Mouse (Mus musculus) limb, embryonic 14.5 days (tissue): Measurements from ENCODE around the gene Fam120a. TPM values are rescaled to one million over a fixed set of nuclear protein-coding genes. Genes with fewer than 3 reads are reported as not detected.

Experiments
- ATAC-seq: fragments of 200-750 bp; cut with Nextera tagmentation; 2 replicates; pipeline ENCODE4 v1.8.0; 2017; ENCODE audit warnings: low read depth, moderate number of reproducible peaks, moderate TSS enrichment; ENCODE audit not compliant: low FRiP score
- DNase-seq: peaks from one replicate; pipeline ENCODE4 v3.0.0-alpha.2; 2015; ENCODE audit warnings: low spot score
- H3K27ac ChIP-seq: fragments of 300-500 bp; sonication (generic); replicated peaks from 2 replicates; pipeline ENCODE4 v1.5.1; 2014; ENCODE audit warnings: low read depth, mild to moderate bottlenecking, low read length, moderate library complexity, mixed read lengths
- H3K27me3 ChIP-seq: fragments of 300-500 bp; sonication (generic); 2 replicates; pipeline ENCODE4 v1.6.1; 2014; ENCODE audit warnings: low read length, mixed read lengths; ENCODE audit not compliant: control insufficient read depth, insufficient read depth
- H3K36me3 ChIP-seq: fragments of 300-500 bp; sonication (generic); 2 replicates; pipeline ENCODE4 v1.6.1; 2014; ENCODE audit warnings: mild to moderate bottlenecking, low read length, moderate library complexity, mixed read lengths; ENCODE audit not compliant: control insufficient read depth, insufficient read depth
- H3K4me1 ChIP-seq: fragments of 300-500 bp; sonication (generic); 2 replicates; pipeline ENCODE4 v1.6.1; 2014; ENCODE audit warnings: antibody characterized with exemption, low read length, mixed read lengths; ENCODE audit not compliant: control insufficient read depth, insufficient read depth
- H3K4me2 ChIP-seq: fragments of 300-500 bp; sonication (generic); replicated peaks from 2 replicates; pipeline ENCODE4 v1.6.1; 2014; ENCODE audit warnings: low read depth, mild to moderate bottlenecking, low read length, moderate library complexity; ENCODE audit not compliant: severe bottlenecking
- H3K4me3 ChIP-seq: fragments of 300-500 bp; sonication (generic); replicated peaks from 2 replicates; pipeline ENCODE4 v1.5.1; 2014; ENCODE audit warnings: low read length
- H3K9ac ChIP-seq: fragments of 300-500 bp; sonication (generic); 2 replicates; pipeline ENCODE4 v1.6.1; 2014; ENCODE audit warnings: mild to moderate bottlenecking, low read depth, low read length, moderate library complexity; ENCODE audit not compliant: severe bottlenecking
- H3K9me3 ChIP-seq: fragments of 300-500 bp; sonication (generic); 2 replicates; pipeline ENCODE4 v1.6.1; 2016; ENCODE audit warnings: low read length; ENCODE audit not compliant: control insufficient read depth
- POLR2A ChIP-seq: fragments of 200-500 bp; IDR thresholded peaks from 2 replicates; pipeline ENCODE4 v1.8.0; 2012; ENCODE audit warnings: inconsistent platforms, mild to moderate bottlenecking, moderate library complexity, borderline replicate concordance; ENCODE audit not compliant: insufficient read depth, insufficient read length; ENCODE audit errors: extremely low read depth
- WGBS: fragments of 180-500 bp; shearing (Covaris S2); extraction: QIAGEN DNeasy Blood & Tissue Kit; methylation state at CpG from one replicate; pipeline ENCODE4 v1.1.7; 2014; 5-methylcytosine and 5-hydroxymethylcytosine counted together
- polyA plus RNA-seq, 2 experiments: library from polyadenylated mRNA; depleted of rRNA in 1 of 2; stranded (reverse) in 1 of 2; unstranded in 1 of 2; fragments of >200 nt; fragmentation: Nextera tagmentation in 1 of 2; extraction: Ambion mirVana in 1 of 2; gene quantifications; 2 replicates each; pipeline versions ENCODE4 v1.2.1 to v1.2.3; 2012 to 2014

The Fam120a gene
- polyA plus RNA-seq, 2 experiments: 37.6 to 104 TPM

- H3K9me3 ChIP-seq: no peaks in the 10 kb centered on the region
- ATAC-seq (no peak), DNase-seq (no peak)
- no peak overlapping the region for H3K9ac ChIP-seq
- H3K4me3 ChIP-seq: no peak overlapping the region
- no peak overlapping the region for H3K27ac ChIP-seq
- 0 out of 2 replicates have a peak, but pooled peaks cover 3% of the 10 kb centered on the region for H3K36me3 ChIP-seq
- H3K4me2 ChIP-seq: no peak overlapping the region
- no peaks in the 10 kb centered on the region for H3K27me3 ChIP-seq
- TF ChIP-seq POLR2A: no peak
- H3K4me1 ChIP-seq: no peaks in the 10 kb centered on the region
- WGBS: 69% methylated on average over 5 of the region's 5 CpGs
Observed at GRCm38 (mm10) chr13:48841905-48842592, 125.8 kb downstream of the Fam120a start.

GRCm38 (mm10) chr13:48838284-48838683, 129.5 kb downstream of the Fam120a start:
- Histone ChIP-seq H3K9ac (no peak overlapping the region), H3K4me2 (no peak overlapping the region), H3K4me3 (no peak overlapping the region), H3K36me3 (peaks cover 12% of the 10 kb centered on the region; the same call in 1 of the 2 replicates), H3K27me3 (no peaks in the 10 kb centered on the region), H3K4me1 (no peaks in the 10 kb centered on the region), H3K27ac (no peak overlapping the region), H3K9me3 (no peaks in the 10 kb centered on the region)
- no peak for TF ChIP-seq POLR2A
- ATAC-seq: no peak
- 80% methylated on average over 2 of the region's 2 CpGs for WGBS
- DNase-seq: no peak

GRCm38 (mm10) chr13:48837537-48837936, 130.3 kb downstream of the Fam120a start:
- WGBS: 75% methylated on average over 6 of the region's 6 CpGs
- no peak for ATAC-seq
- Histone ChIP-seq H3K36me3 (peaks cover 17% of the 10 kb centered on the region), H3K27ac (no peak overlapping the region), H3K4me3 (no peak overlapping the region), H3K4me1 (no peaks in the 10 kb centered on the region), H3K9me3 (no peaks in the 10 kb centered on the region), H3K9ac (no peak overlapping the region), H3K4me2 (no peak overlapping the region), H3K27me3 (no peaks in the 10 kb centered on the region)
- DNase-seq: no peak
- TF ChIP-seq POLR2A: no peak

DNA sequence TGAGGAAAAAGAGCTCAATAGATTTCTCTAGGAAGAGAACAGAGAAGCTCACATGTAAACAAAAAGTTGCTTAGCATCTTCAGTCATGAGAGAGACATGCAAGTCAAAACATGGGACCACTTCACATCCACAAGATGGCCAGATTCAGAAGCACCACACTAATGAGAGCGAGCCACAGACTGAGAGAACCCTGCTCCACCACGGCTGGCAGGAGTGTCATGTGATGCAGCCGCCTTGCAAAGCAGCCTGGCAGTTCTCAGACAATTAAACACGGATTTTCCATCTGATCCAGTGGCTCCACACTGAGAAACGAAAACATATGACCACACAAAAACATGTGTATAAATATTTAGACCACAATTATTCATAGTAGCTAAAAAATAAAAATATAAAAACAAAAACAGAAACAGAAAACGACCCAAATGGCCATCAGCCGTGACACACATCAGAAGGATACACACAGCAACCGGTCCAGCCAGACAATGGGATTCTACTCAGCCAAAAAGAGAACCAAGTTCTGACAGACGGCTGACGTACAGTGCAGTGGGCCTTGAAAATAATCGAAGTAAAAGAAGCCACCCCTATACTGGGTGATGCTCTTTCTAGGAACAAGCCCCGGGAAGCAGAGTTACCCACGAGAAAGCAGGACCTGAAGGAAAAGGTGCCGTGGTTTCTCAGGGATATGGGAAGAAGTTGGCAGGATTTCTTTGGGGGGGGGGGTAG, 137.1 kb downstream of the Fam120a start:
- Histone ChIP-seq H3K4me1 (no peaks in the 10 kb centered on the region), H3K36me3 (peaks cover 75% of the 10 kb centered on the region), H3K4me3 (no peak overlapping the region), H3K4me2 (no peak overlapping the region), H3K9ac (no peak overlapping the region), H3K9me3 (no peaks in the 10 kb centered on the region), H3K27ac (no peak overlapping the region), H3K27me3 (no peaks in the 10 kb centered on the region)
- WGBS: 81% methylated on average over 14 of the region's 14 CpGs
- ATAC-seq (no peak), DNase-seq (no peak)
- TF ChIP-seq POLR2A: no peak

DNA sequence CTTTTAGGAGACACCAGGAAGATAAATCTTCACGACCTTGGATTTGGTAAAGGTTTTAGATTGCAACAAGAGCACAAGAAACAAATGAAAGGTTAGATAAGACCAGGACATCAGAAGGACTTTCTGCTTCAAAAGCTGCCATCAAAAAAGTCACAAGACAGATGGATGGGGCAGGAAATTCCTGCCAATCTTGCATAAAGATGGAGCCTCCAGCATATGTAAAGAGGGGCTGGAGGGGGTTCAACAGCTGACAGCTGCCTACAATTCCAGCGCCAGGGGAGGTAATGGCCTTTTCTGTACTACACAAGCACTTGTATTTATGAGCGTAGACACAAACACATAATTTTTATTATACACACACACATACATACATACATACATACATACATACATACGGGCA, 138.0 kb downstream of the Fam120a start:
- no peaks in the 10 kb centered on the region for H3K27me3 ChIP-seq
- H3K36me3 ChIP-seq: peaks cover 84% of the 10 kb centered on the region
- H3K9me3 ChIP-seq: no peaks in the 10 kb centered on the region
- DNase-seq (no peak), ATAC-seq (no peak)
- H3K4me2 ChIP-seq: no peak overlapping the region
- no peak overlapping the region for H3K27ac ChIP-seq
- H3K4me1 ChIP-seq: no peaks in the 10 kb centered on the region
- H3K4me3 ChIP-seq: no peak overlapping the region
- no peak overlapping the region for H3K9ac ChIP-seq
- WGBS: 86% methylated on average over 4 of the region's 4 CpGs
- TF ChIP-seq POLR2A: no peak

Other genes with a start within 250 kb of the Fam120a start
- gene Phf2, start 96.9 kb downstream of the Fam120a start, polyA plus RNA-seq (2012; rRNA removed): 40.3 and 41.9 TPM in 2 replicates
- 13.2 and 15.1 TPM in 2 replicates for gene Phf2, start 96.9 kb downstream of the Fam120a start, polyA plus RNA-seq (2014; fragmentation: Nextera tagmentation; extraction: Ambion mirVana)
- gene Wnk2, start 180.0 kb upstream of the Fam120a start, polyA plus RNA-seq (2012; rRNA removed): 7.8 and 11.4 TPM in 2 replicates
- gene Wnk2, start 180.0 kb upstream of the Fam120a start, polyA plus RNA-seq (2014; fragmentation: Nextera tagmentation; extraction: Ambion mirVana): 3.0 and 3.2 TPM in 2 replicates
- gene Ninj1, start 219.5 kb upstream of the Fam120a start, polyA plus RNA-seq (2012; rRNA removed): 67.4 and 81.1 TPM in 2 replicates
- 60.2 and 61.5 TPM in 2 replicates for gene Ninj1, start 219.5 kb upstream of the Fam120a start, polyA plus RNA-seq (2014; fragmentation: Nextera tagmentation; extraction: Ambion mirVana)
- 71.3 and 93.1 TPM in 2 replicates for gene Card19, start 248.0 kb upstream of the Fam120a start, polyA plus RNA-seq (2012; rRNA removed)
- 67.1 and 71.4 TPM in 2 replicates for gene Card19, start 248.0 kb upstream of the Fam120a start, polyA plus RNA-seq (2014; fragmentation: Nextera tagmentation; extraction: Ambion mirVana)